Mouse (Mus musculus) c-Kit-positive CD71-positive TER-119-positive erythroid progenitor cells, embryonic 14.5 days (primary cell): ENCODE measurements around the gene Rps27a.
A peak's percentile ranks its signal among the peaks of the same experiment; 100 is the strongest.
"Not testable (repeated sequence)": the region's sequence is repeated elsewhere in the genome, so short reads cannot be mapped to it uniquely, and the experiment has no call there.

ENCODE experiments used
- DNase-seq: peaks from one replicate; pipeline ENCODE4 v3.0.0-alpha.2; 2013; ENCODE audit warnings: low spot score

Gene Rps27a

DNA sequence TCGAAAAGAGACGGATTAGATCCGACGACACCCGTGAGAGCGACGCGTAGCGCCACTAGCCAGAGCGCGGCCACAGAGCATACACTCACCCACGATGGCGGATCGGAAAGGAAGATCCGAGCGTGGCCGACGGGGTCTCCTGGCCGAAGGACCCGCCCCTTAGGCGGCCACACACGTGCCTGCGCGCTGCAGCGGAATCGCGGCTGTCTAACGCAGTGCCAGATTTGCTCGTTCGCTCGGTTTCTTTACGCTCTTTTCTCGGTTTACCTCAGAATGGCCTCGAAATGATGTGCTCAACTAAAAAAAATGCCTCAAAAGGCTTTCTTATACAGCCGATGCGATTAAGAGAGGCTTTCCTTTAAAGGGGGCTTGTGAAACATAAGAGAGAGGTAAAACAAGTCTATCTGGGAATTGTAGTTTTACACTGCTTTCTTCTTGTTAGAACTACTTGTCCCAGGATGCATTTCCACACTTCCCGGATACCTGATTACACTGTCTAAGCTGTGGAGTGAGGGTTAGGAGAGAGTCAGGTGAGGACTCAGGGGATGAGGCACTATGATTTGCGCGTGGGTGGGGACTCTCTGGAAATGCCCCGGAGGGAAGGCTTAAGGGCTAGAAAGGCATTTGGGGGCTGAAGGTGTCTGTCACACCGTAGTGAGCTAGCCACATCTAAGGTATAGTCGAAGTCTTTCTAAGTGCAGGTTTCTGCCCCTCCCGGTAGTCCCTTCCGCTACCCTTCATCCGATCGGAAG, at the start of gene Rps27a, which contains the start of gene Clhc1:
Gene Rps27a (minus strand): TSS at position 358 of the 752 bp plus-strand sequence.
Gene Clhc1 (plus strand): TSS at position 199 of the 752 bp plus-strand sequence.
- peak; percentile 86 for DNase-seq

DNA sequence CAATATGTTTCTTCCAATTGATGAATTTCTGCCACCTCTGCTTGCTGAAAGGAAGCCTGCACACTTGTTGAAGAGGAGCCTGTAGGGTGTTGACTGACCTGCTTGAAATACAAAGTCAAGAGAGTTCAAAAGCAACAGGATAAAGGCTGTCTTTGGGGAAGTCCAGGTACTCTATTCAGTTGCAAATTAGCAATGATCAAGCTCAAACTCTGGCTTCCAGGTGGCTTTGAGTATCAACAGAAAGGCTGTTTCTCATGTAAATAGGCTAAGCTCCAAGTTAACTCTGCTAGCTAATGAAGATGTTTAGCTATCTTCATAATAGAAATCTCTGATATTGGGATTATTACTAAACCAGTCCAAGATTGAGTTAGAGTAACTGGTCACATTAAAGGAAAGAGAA, 49.2 kb upstream of the Rps27a start:
- DNase-seq: no peak

DNA sequence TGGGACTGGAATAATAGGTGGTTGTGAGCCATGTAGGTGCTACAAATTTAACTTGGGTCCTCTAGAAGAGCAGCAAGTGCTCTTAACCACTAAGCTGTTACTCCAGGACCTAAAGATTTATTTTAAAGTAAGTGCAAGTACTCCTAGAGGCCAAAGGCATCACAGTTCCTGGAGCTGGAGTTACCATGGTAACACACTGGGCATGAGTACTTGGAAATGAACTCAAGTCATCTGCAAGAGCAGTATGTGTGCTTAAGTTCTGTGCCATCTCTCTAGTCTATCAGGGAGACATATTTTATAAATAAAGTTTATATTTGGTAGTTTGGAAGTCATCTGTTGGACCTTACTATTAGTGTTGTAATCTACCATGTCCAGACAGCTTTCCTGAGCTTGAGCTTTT, 47.3 kb upstream of the Rps27a start:
- no peak for DNase-seq

DNA sequence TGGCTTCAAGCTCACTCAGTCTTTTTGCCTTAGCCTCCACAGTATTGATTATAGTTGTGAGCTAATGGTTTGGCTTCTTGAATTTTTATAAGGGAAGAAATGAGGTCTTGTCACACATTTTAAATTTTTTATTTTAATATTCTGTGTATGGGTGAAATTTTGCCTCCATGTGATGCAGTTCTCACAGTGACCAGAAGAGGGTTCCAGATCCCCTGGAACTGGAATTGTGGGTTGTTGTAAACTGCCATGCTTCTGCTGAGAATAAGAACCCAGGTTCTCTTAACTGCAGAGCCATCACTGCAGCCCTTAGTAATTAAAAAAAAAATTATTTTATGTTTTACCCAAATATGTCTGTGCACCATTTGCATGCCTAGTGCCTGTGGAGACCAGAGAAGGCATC, 31.7 kb upstream of the Rps27a start:
- peak; percentile 4 for DNase-seq

DNA sequence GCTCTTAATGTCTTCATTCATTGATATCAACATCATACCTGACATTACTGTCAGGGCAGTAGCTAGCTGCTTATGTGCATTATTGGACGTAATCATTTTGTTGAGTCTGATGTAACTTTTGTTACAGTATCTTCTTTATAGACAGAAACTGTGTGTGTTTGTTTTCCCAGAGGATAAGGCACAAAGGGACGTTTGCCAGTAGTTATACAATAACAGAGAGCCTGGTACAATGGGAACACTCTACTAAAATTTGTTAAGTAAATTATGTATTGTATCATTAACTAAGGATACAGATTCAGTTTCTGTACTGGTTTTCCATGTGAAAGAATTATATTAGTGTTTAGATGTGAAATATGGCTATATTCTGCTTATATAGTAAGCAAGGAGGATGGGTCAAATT, 24.7 kb upstream of the Rps27a start:
- DNase-seq: no peak

DNA sequence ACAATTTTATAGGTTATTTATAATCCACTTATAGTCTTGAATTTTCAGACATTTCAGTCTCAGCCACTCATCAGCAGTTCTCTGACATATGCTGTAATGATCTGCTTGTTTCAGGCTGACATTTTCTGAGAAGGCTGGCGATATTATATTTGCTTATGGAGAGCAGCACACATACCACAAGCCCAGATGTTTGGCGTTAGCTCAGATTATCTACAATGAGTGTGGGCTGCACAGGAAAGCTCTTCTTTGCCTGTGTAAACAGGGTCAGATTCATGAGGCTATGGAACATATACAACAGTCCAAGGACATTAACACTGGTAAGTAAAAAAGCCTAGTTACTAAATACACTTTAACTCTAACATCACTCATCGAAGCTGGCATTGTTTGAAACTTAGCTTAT, 23.6 kb upstream of the Rps27a start:
- no peak for DNase-seq

DNA sequence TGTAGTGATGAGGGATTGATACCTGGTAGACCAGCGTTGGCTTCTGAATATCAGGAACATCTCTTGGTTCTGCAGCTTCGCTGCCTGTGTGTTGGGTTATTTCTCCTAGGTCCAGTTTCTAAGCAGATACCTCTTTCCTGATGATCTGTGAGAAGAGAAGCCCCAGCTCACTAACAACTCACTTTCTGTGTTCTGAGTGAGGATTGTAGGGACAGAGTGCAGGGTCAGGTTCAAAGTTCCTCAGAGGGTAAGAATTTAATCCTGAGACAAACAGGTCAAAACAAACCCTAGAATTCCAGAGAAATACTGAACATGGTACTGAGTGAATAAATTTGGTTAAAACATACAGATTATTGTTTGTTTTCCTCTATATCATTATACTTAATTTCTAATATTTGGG, 15.5 kb upstream of the Rps27a start:
- DNase-seq: no peak

DNA sequence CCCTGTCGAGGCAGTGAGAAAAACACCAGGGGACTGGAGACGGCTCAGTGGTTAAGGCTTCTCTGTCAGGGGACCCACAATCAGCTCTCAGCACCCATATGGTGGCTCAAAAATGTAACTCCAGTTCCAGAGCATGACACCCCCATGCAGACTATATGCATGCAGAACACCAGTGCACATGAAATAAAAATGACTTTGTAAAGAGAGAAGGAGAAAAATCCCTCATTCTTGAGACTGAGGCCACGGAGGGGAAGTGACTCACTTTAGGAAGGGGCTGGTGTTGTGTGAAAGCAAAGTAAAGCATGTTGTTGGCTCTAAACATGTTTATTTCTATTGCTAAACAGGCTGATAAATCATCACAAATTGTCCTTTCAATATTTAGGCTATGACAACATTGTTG, 13.1 kb upstream of the Rps27a start:
- no peak for DNase-seq

DNA sequence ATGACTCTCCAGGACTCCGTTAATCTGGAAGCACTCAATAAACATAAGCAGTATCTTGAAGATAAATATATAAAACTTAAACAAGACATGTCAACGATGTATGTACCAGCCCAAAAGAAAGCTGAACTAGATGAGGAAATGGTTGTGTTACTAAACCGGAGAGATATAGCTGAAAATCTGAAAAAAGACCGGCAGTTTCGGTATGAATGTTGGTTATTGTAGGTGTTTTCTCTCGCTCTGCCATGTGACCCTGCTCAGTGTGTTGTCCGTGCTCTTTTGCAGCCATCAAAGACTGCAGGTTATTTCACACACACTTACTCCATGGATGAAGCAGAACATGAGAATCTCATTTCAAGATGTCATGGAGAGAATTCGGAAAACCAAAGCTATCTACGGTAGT, 12.5 kb upstream of the Rps27a start:
- DNase-seq: no peak

DNA sequence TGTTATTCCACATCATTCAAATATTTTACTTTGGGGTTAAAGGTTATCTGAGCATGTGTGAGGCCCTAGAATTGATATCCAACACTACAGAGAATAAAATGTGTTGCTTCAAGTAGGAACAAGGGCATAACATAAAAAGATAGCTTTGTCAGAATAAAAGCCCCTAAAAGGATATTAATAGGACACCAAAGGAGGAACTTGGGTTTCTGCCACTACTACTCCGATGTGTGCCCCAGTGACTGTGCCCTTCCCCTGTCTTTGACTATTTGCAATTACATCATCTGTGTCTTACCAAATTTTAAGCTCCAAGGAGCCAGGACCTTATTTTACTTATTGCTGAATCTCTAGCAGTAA, 1.5 kb upstream of the Rps27a start:
- no peak for DNase-seq

DNA sequence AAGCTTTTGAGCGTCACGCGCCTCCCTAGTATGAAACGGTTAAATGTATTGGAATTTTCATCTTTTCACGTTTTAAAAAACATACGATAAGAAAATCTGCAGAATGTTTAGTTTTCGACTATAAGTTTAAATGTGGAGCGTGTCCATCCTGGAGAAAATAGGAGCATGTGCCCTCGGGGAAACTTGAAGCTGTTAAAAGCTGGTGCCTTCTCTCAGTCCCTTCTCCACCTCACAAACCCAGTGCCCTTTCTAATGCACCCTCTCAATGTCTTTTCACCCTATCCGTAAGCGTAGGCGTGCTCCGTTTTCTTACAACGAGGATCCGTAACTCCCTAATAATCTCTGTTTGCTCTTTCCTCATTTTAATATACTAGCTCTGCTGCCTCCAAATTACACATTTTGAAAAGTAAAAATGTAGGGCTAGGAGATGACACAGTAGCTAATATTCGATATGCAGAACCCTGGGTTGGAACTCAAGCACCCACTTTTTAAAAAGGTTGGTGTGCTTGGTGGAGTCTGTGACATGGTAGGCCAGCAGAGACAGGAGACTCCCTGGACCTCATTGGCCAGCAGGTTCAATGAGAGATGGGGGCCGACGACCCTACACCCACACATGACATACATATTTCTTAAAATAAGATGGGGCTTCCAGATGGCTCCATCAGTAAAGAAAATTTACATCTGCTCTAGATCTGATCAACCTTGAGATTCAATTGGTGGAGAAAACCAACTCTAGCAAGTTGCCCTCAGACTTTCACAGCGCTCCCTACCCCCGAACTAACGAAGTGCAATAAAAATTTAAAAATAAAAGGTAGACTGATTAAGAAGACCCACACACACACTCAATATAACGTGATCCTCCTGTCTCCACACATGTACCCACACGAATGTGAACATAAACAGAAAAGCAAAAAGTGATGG, 855 bp upstream of the Rps27a start:
- DNase-seq: no peak

DNA sequence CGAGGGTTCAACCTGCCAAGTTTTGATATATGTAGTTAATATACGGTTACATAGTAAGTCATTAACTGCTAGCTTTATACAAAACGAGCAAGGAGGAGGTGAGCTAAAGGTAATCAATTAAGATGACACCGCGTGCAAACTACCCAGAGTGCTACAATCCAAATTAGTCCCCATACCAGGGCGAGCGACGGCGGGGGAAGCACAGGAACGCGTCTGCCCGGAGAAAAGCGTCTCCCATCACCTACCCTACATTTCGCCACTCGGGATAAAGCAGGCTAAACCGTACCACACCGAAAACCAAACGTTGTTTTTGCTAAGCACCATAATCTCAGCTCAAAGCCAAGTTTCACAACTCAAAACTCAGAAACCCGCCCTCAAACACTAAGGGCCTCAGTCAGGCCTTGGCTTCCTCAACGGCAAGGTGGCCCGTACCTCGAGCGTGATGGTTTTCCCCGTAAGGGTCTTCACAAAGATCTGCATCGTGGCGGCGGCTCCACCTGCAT, 609 bp downstream of the Rps27a start:
- no peak for DNase-seq

DNA sequence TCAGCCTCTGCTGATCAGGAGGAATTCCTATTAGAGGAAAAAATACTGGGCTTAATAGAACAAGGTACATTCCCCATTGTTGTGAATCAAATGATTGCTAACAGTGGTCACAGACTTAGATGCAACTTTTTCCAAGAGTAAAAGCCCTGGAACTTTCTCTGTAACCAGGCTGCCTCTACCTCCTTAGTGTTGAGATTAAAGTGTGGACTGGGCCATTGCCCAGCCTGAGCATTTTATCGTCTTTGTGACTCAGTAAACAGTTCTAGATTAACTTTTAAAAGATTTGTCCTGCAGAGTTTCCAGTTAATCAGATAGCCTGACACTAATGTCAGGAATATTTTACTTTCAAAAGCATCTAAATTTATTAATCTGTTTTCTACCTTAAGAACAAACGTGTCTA, 1.1 kb downstream of the Rps27a start:
- DNase-seq: no peak

DNA sequence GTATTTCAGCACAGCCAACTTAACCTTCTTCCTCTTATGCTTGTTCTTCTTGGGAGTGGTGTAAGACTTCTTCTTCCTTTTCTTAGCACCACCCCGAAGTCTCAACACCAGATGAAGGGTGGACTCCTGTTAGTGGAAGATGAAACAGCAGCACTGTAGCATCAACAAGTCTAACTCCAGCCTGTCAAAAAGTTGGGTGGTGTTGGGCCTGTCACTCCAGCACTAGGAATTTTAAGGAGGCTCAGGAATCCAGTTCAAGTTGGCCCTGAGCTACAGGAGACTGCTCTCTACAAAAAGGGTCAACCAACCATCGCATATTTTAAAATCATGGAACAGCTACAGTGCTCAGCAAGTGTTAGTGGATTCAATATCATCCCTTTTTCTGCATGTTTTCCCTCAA, 1.6 kb downstream of the Rps27a start:
- not testable (repeated sequence) for DNase-seq

DNA sequence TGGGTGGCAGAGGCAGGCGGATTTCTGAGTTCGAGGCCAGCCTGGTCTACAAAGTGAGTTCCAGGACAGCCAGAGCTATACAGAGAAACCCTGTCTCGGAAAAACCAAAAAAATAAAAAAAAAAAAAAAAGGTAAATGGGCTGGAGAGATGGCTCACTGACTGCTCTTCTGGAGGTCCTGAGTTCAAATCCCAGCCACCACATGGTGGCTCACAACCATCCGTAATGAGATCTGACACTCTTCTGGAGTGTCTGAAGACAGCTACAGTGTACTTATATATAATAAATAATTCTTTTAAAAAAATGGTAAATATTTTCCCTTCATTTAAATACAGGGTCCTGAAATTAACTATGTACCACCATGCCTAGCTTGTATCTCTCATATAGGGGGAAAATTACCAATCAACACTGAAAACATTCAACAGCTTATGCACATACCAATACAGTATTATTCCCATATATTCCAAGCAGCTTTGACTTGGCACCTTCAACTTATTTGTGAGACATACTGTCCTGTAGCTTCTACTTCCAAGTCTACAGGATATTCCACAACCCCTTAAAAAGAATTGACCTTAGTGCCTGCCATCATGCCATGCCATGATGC, 2.7 kb downstream of the Rps27a start:
- not testable (repeated sequence) for DNase-seq

DNA sequence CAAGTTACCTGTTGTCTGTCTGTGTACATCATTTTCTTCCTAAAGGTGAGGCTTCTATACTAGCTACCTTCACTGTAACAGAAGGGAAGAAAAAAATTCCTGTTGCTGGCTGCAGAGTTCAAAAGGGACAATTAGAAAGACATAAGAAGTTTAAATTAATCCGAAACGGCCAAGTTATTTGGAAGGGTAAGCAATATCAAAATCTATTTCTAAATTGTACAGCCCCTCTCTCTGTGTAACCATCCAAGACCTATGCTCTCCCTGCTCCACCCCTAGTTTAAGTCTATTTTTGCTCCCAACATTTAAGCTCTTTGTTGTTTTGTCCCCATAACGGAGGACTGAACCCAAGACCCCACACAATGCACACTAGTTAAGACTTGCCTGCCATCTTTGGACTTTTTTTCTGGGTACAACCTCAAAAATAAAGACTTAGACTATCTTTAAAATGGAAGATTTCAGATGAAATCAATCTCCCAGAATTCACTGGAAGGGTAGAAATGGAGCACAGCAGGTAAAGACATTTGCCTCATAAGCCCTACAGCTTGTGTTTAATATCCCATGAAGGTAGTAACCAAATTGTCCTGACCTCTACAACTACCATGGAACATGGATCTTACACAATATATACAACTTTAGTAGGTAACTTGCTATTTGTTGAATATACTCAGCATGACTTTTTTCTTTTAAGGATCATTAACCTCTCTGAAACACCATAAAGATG, 3.5 kb downstream of the Rps27a start:
- DNase-seq: no peak

DNA sequence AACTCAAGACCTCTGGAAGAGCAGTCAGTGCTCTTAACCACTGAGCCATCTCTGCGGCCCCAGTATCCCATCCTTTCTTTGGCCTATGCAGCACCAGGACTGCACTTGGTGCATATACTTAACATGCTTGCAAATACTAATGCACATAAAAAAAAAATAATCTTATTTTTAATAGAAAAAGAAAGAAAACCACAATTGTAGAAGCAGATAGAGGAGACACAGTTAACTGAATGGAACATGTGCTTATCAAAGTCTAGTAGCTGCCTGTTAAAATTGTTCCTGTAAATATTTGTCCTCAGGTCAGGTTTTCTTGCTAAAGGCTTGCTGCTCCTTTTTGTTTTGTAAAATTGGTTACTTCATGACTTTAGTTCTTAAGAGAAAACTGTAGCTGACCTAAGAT, 9.7 kb downstream of the Rps27a start:
- no peak for DNase-seq

DNA sequence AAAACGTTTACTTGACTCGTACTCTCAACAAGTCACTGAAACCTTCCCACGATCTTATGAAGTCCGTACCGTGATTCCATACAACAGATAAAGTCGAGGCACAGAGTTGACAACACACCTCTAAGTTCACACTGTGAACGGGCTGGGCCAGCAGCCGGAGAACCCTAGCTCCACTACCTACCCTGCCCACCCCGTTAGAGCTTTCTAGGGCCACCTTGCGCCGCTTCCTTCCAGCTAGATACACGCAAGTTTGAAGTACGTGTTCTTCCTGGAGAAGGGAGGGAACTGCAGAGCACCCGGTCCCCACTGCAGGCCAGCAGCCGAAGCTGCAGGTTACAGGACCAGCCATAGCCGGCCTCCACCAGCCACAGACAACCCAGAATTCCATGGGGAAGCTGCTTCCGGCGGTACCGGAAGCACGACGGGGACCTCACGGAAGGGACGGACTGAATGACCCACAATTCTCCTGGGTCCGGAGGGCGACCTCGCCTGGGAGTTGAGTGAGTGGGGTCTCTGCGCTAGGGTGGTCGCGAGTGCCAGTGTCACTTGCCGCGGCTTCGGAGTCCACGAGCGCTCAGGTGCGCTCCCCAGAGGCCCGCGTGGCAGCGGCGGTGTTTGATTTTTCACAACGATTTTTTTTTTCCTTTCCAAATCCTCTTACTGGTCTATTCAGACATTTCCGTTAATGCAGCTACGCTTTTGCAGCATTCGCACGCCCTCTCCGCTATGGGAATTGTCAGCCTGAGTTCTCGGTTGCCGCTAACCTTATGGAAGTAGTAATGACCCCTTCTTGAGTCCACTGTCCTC, 21.7 kb downstream of the Rps27a start, which contains the start of gene Mtif2:
Gene Mtif2 (plus strand): TSS at position 421 of the 807 bp plus-strand sequence.
- peak; percentile 81 for DNase-seq

DNA sequence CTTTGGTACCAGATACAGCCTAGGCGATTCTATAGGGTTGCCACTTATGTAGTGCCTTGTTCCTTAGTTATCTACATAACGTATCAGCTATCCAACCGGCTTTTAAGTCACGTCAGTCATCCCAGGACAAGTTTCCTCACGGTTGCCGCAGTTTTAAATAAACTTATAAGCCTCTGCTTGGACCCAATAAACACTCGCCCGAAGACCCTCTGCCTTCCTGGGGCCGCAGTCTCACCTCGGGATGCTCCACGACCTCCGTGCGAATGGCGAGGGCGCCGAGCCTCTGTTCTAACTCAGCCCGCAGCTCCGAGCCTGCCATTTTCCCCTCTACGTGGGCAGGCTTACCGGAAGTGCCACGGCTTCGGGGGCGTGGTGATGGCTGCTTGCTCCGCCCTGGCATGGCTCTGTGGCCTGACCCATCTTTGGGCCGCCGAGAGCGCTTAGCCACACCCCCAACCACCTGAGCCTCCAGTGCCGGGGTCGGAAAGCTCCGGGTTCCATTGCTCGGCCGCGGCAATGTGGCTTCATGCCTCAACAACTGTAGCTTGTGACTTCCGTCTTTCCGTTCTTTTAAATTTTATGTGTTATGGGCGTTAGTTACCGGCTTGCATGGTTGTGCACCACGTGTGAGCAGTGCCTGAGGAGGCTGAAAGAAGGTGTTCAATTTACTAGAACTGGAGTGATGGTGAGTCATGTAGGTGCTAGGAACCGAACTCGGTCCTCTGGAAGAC, 33.1 kb downstream of the Rps27a start, which contains the start of gene Prorsd1:
Gene Prorsd1 (minus strand): TSS at position 352 of the 731 bp plus-strand sequence.
- DNase-seq: peak; percentile 92

DNA sequence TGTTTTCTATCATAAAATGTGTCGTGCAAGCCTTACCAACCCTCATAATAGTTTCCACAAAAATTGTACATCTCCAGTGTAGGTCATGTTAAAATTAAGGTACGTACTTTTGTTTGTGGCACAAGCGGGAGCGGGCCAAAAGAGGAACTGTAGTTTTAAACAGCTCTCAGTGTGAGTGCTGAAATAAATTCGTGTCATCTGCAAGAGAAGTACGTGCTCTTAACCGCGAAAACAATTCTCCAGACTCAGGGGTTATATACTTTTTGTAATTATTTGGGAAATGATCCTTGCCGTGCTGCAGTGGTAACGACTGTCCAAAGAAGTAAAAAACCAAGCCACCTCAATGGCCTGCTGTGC, 33.6 kb downstream of the Rps27a start:
- no peak for DNase-seq
